Mouse (Mus musculus) kidney, embryonic 14.5 days (tissue): ENCODE results near the gene Xpc. TPM values are rescaled to one million over a fixed set of nuclear protein-coding genes. Genes with fewer than 3 reads are reported as not detected.

Source experiments
- ATAC-seq: fragments of 200-750 bp; cut with Nextera tagmentation; 2 replicates; pipeline ENCODE4 v1.8.0; 2017; ENCODE audit warnings: moderate number of reproducible peaks, mild to moderate bottlenecking, moderate TSS enrichment, moderate library complexity; ENCODE audit not compliant: low FRiP score, low TSS enrichment
- H3K27ac ChIP-seq: fragments of 300-500 bp; sonication (generic); 2 replicates; pipeline ENCODE4 v1.5.1; 2014; ENCODE audit warnings: low read depth, mild to moderate bottlenecking, low read length, moderate library complexity, mixed read lengths
- H3K27me3 ChIP-seq: fragments of 300-500 bp; sonication (generic); 2 replicates; pipeline ENCODE4 v1.6.1; 2014; ENCODE audit warnings: mild to moderate bottlenecking, low read length; ENCODE audit not compliant: control insufficient read depth, insufficient read depth
- H3K36me3 ChIP-seq: fragments of 300-500 bp; sonication (generic); 2 replicates; pipeline ENCODE4 v1.6.1; 2014; ENCODE audit warnings: low read length, mixed read lengths; ENCODE audit not compliant: control insufficient read depth, insufficient read depth
- H3K4me1 ChIP-seq: fragments of 300-500 bp; sonication (generic); 2 replicates; pipeline ENCODE4 v1.6.1; 2014; ENCODE audit warnings: low read length, mixed read lengths; ENCODE audit not compliant: control insufficient read depth, insufficient read depth
- H3K4me2 ChIP-seq: fragments of 300-500 bp; sonication (generic); replicated peaks from 2 replicates; pipeline ENCODE4 v1.6.1; 2014; ENCODE audit warnings: low read depth, mild to moderate bottlenecking, low read length
- H3K4me3 ChIP-seq: fragments of 300-500 bp; sonication (generic); 2 replicates; pipeline ENCODE4 v1.5.1; 2014; ENCODE audit warnings: mild to moderate bottlenecking, low read length
- H3K9ac ChIP-seq: fragments of 300-500 bp; sonication (generic); 2 replicates; pipeline ENCODE4 v1.6.1; 2014; ENCODE audit warnings: low read depth, mild to moderate bottlenecking, low read length, moderate library complexity
- H3K9me3 ChIP-seq: fragments of 300-500 bp; sonication (generic); 2 replicates; pipeline ENCODE4 v1.6.1; 2016; ENCODE audit warnings: low read length; ENCODE audit not compliant: control insufficient read depth
- WGBS: fragments of 180-500 bp; shearing (Covaris S2); extraction: QIAGEN DNeasy Blood & Tissue Kit; methylation state at CpG from one replicate; pipeline ENCODE4 v1.1.7; 2014; 5-methylcytosine and 5-hydroxymethylcytosine counted together
- polyA plus RNA-seq: library from polyadenylated mRNA; unstranded; fragments of >200 nt; fragmentation: Nextera tagmentation; extraction: Ambion mirVana; gene quantifications from 2 replicates; pipeline ENCODE4 v1.2.1, GENCODE M21; 2014

Xpc gene
- polyA plus RNA-seq, 1 experiment from 2014 or later, result 25.4 TPM

GRCm38 (mm10) chr6:91441145-91441662 is 74.5 kb downstream of the Xpc start:
- Histone ChIP-seq H3K9ac (peak overlapping the region; percentile 72), H3K9me3 (no peaks in the 10 kb centered on the region), H3K36me3 (no peaks in the 10 kb centered on the region), H3K27ac (no peak overlapping the region; the same call in 1 of the 2 replicates), H3K4me2 (peak overlapping the region; percentile 96), H3K27me3 (peaks cover 9% of the 10 kb centered on the region), H3K4me3 (peak overlapping the region; percentile 73), H3K4me1 (no peaks in the 10 kb centered on the region)
- 3% methylated on average over 19 of the region's 19 CpGs for WGBS
- ATAC-seq, result peak; percentile 40

- H3K9ac ChIP-seq, result peak overlapping the region; percentile 72
- H3K36me3 ChIP-seq, result no peaks in the 10 kb centered on the region
- peak overlapping the region; percentile 73 for H3K4me3 ChIP-seq
- H3K9me3 ChIP-seq, result no peaks in the 10 kb centered on the region
- peak overlapping the region; percentile 96 for H3K4me2 ChIP-seq
- no peak overlapping the region; the same call in 1 of the 2 replicates for H3K27ac ChIP-seq
- H3K27me3 ChIP-seq, result peaks cover 9% of the 10 kb centered on the region
- 3% methylated on average over 30 of the region's 30 CpGs for WGBS
- H3K4me1 ChIP-seq, result no peaks in the 10 kb centered on the region
- ATAC-seq, result peak; percentile 96
Measured at GRCm38 (mm10) chr6:91440474-91441144, 75.1 kb downstream of the Xpc start.

Other genes with a start within 250 kb of the Xpc start
- 0.22 TPM in 1 of 2 replicates, not detected in the other for gene Wnt7a, start 104.5 kb downstream of the Xpc start, polyA plus RNA-seq
- gene Chchd4, start 42.3 kb downstream of the Xpc start, polyA plus RNA-seq, result 31.7 and 33.1 TPM in 2 replicates
- gene Tmem43, start 42.2 kb downstream of the Xpc start, polyA plus RNA-seq, result 31.1 and 47.9 TPM in 2 replicates
- gene Lsm3, start within 50 bp of the Xpc start, polyA plus RNA-seq, result 332 and 459 TPM in 2 replicates
- 51.7 and 95.1 TPM in 2 replicates for gene Slc6a6, start 168.2 kb upstream of the Xpc start, polyA plus RNA-seq